Mouse (Mus musculus) naive thymus-derived CD4-positive, alpha-beta T cell, adult 2 months (primary cell): Measurements from ENCODE around the gene Olfr108.

Experiments used
- DNase-seq: peaks from one replicate; pipeline ENCODE4 v3.0.0-alpha.2; 2011; ENCODE audit warnings: low read depth

Gene Olfr108

GRCm38 (mm10) chr17:37445180-37445579, at the start of gene Olfr108:
Gene Olfr108, plus strand, starts transcription at chr17:37445480.
- no peak for DNase-seq

GRCm38 (mm10) chr17:37398926-37399325, 46.4 kb upstream of the Olfr108 start, which contains the start of gene Olfr107:
Gene Olfr107, plus strand, starts transcription at chr17:37399226.
- no peak for DNase-seq

GRCm38 (mm10) chr17:37413380-37413779, 31.9 kb upstream of the Olfr108 start:
- DNase-seq = no peak

- no peak for DNase-seq
These were observed 13.3 kb downstream of the Olfr108 start, which contains the start of gene Olfr109 for GRCm38 (mm10) chr17:37458616-37459015. Gene Olfr109, plus strand, starts transcription at chr17:37458916.

- DNase-seq = no peak
These were observed 38.2 kb downstream of the Olfr108 start, which contains the start of gene H2-M2 for GRCm38 (mm10) chr17:37483452-37483851. Gene H2-M2, minus strand, starts transcription at chr17:37483552.

GRCm38 (mm10) chr17:37491930-37492518, 46.7 kb downstream of the Olfr108 start, which contains the start of gene Olfr110:
Gene Olfr110, plus strand, starts transcription at chr17:37492468.
- DNase-seq = no peak
